Mouse (Mus musculus) ES-Bruce4 (cell line): ENCODE measurements around the gene Fcmr. TPM values are rescaled to one million over a fixed set of nuclear protein-coding genes. Genes with fewer than 3 reads are reported as not detected.

Experiments used
- H3K27ac ChIP-seq: 2 replicates; pipeline ENCODE4 v1.5.1; 2012; ENCODE audit warnings: low read length, inconsistent platforms; ENCODE audit not compliant: insufficient read depth
- H3K27me3 ChIP-seq: 2 replicates; pipeline ENCODE4 v1.6.1; 2012; ENCODE audit warnings: mild to moderate bottlenecking, low read length, inconsistent platforms; ENCODE audit not compliant: control insufficient read depth, poor library complexity, insufficient read depth, severe bottlenecking
- H3K36me3 ChIP-seq: 2 replicates; pipeline ENCODE4 v1.6.1; 2012; ENCODE audit warnings: inconsistent platforms, mild to moderate bottlenecking, low read length, moderate library complexity; ENCODE audit not compliant: control insufficient read depth, poor library complexity, insufficient read depth, severe bottlenecking
- H3K4me1 ChIP-seq: one replicate; pipeline ENCODE4 v1.8.1; 2011; ENCODE audit warnings: low read length; ENCODE audit not compliant: control insufficient read depth, insufficient read depth
- H3K4me3 ChIP-seq: 2 replicates; pipeline ENCODE4 v1.5.1; 2011; ENCODE audit warnings: low read depth, mild to moderate bottlenecking, low read length
- H3K9ac ChIP-seq: 2 replicates; pipeline ENCODE4 v1.6.1; 2012; ENCODE audit warnings: low read depth, mild to moderate bottlenecking, inconsistent platforms; ENCODE audit not compliant: poor library complexity, severe bottlenecking
- H3K9me3 ChIP-seq: replicated peaks from 2 replicates; pipeline ENCODE4 v1.6.1; 2012; ENCODE audit warnings: mild to moderate bottlenecking, low read length, inconsistent platforms; ENCODE audit not compliant: control insufficient read depth, poor library complexity, insufficient read depth, severe bottlenecking
- CTCF ChIP-seq: IDR thresholded peaks from one replicate; pipeline ENCODE4 v1.8.1; 2011; ENCODE audit warnings: low read depth, low read length
- EP300 ChIP-seq: IDR thresholded peaks from 2 replicates; pipeline ENCODE4 v1.6.1; 2011; ENCODE audit warnings: low read depth, low read length; ENCODE audit not compliant: insufficient read depth
- POLR2A ChIP-seq: IDR thresholded peaks from one replicate; pipeline ENCODE4 v1.8.1; 2011; ENCODE audit warnings: low read length; ENCODE audit not compliant: insufficient read depth
- polyA plus RNA-seq: library from polyadenylated mRNA; stranded (reverse); fragments of >200 nt; gene quantifications from 2 replicates; pipeline ENCODE4 v1.2.4, GENCODE M21; 2011; ENCODE audit warnings: low read depth; ENCODE audit not compliant: missing spikeins, insufficient read depth, insufficient read length

The Fcmr gene
- polyA plus RNA-seq, 1 experiment: not detected

DNA sequence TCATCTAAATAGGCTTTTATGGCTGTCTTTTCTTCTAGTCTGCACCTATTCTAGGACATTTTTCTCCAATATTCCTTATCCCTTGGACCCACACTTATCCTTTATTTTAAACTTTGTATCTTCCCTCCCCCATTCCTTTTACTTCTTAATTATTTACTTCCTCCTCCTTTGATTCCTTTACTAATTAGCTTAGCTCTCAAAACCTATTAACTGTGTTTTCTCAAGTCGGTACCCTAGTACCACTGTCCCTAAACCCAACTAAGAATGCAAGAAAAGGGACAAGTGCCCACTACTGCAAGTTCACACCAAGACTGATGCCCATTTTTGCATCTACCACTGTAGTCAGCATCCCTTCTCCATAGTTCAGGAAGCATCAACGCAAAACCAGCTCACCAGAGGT is 9.7 kb upstream of the Fcmr start:
- H3K27me3 ChIP-seq: peaks cover 2% of the 10 kb centered on the region; the same call in 1 of the 2 replicates
- no peaks in the 10 kb centered on the region for H3K4me1 ChIP-seq
- TF ChIP-seq CTCF: no peak
- no peak for TF ChIP-seq POLR2A
- no peak for TF ChIP-seq EP300
- no peak overlapping the region for H3K9ac ChIP-seq
- H3K27ac ChIP-seq: no peak overlapping the region
- H3K9me3 ChIP-seq: no peaks in the 10 kb centered on the region
- no peak overlapping the region for H3K4me3 ChIP-seq
- no peaks in the 10 kb centered on the region for H3K36me3 ChIP-seq

DNA sequence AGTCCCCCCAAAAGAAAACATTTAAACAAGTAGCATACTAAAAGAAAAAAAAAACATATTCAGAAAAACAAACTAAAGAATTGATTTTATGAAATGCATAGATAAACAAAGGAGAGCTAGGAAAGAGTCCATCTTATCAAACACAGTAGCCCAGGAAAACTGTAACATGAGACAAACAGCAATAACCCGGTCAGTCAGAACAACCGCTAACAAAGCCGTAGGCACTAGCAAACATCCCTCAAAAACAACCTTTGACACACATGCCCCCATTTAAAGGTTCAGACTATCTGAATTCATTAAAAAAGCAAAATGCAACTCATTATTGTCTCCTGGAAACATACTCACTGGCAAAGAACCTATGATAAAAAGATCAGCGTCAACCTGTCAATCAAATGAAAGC is 8.0 kb upstream of the Fcmr start:
- no peak overlapping the region for H3K9ac ChIP-seq
- peaks cover 2% of the 10 kb centered on the region; the same call in 1 of the 2 replicates for H3K27me3 ChIP-seq
- no peaks in the 10 kb centered on the region for H3K9me3 ChIP-seq
- H3K4me3 ChIP-seq: no peak overlapping the region
- H3K27ac ChIP-seq: no peak overlapping the region
- no peaks in the 10 kb centered on the region for H3K4me1 ChIP-seq
- H3K36me3 ChIP-seq: no peaks in the 10 kb centered on the region
- no peak for TF ChIP-seq POLR2A

DNA sequence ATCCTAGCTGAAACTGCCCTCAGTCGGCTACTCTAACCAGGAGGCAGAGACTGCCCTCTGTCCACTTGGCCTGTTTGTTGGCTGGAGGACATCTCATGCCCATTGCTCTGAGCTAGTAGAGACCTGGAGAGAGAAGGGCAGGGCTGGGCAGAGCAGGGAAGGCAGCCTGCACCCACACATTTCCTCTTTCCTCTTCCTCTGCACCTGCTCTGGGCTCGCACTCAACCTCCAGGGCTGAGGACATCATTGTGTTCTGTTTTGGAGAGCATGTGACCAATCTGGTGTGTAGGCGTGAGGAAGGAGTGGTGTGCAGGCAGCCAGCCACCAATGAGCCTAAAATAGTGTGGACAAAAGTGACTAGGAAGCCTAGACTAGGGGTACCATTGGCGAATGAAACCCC is 1.2 kb upstream of the Fcmr start:
- Histone ChIP-seq H3K4me1 (no peaks in the 10 kb centered on the region), H3K4me3 (no peak overlapping the region)
- TF ChIP-seq POLR2A (no peak), EP300 (no peak), CTCF (no peak)

DNA sequence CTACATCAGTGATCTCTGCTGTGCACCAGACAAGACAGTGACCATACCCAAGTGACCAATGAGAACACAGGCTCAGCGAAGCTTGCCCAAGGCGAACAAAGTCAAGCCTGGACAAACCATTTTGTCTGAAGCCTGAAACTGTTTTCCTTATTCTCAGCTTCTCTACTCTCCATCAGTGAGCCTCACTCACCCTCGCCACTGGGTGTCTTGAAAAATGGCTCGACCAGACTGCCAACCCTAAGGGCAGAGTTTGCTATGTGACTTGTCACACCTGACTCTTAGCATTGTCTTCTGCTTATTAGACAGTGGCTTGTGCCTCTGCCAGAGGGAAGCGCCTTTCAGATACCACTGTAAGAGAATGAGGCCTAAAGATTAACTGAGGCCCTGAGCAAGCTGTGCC is 728 bp upstream of the Fcmr start:
- no peaks in the 10 kb centered on the region for H3K36me3 ChIP-seq
- H3K9me3 ChIP-seq: no peaks in the 10 kb centered on the region
- no peak overlapping the region for H3K27ac ChIP-seq
- TF ChIP-seq CTCF (no peak), EP300 (no peak), POLR2A (no peak)
- H3K27me3 ChIP-seq: no peaks in the 10 kb centered on the region
- H3K4me1 ChIP-seq: no peaks in the 10 kb centered on the region
- H3K4me3 ChIP-seq: no peak overlapping the region
- no peak overlapping the region for H3K9ac ChIP-seq

More for the DNA sequence above, 1.2 kb upstream of the Fcmr start:
- no peak overlapping the region for H3K9ac ChIP-seq
- H3K27ac ChIP-seq: no peak overlapping the region
- no peaks in the 10 kb centered on the region for H3K36me3 ChIP-seq
- H3K27me3 ChIP-seq: no peaks in the 10 kb centered on the region
- no peaks in the 10 kb centered on the region for H3K9me3 ChIP-seq

DNA sequence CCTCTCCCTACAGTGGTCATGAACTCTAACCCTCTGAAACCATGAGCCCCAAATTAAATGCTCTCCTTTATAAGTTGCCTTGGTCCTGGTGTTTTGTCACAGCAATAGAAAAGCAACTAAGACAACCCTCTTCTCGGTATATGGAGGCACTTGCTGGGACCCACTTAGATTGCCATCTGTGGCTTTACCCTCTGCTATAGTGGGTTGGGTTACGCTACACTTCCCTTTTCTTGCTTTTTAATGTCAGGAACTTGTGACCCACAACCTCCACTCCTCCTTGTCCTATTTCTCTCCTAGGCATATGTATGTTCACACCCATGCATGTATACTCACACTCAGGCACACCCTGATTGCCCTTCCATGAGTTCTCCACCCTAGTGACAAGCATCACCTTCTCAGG is 7.4 kb downstream of the Fcmr start:
- no peak overlapping the region for H3K9ac ChIP-seq
- no peaks in the 10 kb centered on the region for H3K36me3 ChIP-seq
- no peak overlapping the region for H3K27ac ChIP-seq
- TF ChIP-seq POLR2A (no peak), CTCF (no peak), EP300 (no peak)
- no peak overlapping the region for H3K4me3 ChIP-seq
- H3K27me3 ChIP-seq: no peaks in the 10 kb centered on the region; the same call in 1 of the 2 replicates
- H3K4me1 ChIP-seq: no peaks in the 10 kb centered on the region
- no peaks in the 10 kb centered on the region for H3K9me3 ChIP-seq

DNA sequence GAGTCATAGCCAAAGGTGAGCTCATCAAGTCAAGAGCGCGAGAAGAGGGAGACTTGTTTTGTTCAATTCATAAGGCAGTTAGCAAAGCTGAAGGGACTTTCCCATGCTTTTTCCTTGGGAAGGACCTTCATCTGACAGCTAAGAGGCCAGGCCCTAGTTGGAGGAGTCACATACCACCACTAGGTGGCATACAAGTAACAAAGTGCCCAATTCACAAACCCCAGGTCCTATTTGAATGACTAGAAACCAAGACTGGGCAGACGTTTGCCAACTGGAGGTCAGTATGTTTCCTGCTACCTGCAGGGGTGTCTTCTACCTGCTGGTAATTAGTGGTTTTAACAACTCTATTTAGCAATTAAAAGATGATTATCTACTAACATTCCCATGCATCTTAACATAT is 9.7 kb downstream of the Fcmr start:
- Histone ChIP-seq H3K27me3 (peaks cover 5% of the 10 kb centered on the region), H3K36me3 (no peaks in the 10 kb centered on the region), H3K27ac (no peak overlapping the region), H3K4me1 (no peaks in the 10 kb centered on the region), H3K9ac (no peak overlapping the region), H3K9me3 (no peaks in the 10 kb centered on the region), H3K4me3 (no peak overlapping the region)
- TF ChIP-seq CTCF: no peak
- no peak for TF ChIP-seq EP300
- TF ChIP-seq POLR2A: no peak

DNA sequence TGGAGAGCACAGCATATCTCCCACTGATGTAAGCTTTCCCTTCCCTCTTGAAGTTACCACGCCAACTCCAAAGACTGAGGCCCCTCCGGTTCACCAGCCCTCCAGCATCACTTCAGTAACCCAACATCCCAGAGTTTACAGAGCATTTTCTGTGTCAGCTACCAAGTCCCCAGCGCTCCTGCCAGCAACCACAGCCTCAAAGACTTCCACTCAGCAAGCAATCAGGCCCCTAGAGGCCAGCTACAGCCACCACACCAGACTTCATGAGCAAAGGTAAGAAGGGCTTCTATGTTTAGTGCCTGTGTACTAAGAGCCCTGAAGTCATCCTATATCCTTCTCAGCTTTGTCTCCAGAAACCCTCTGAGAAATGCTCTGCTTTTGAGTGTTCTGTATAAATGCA is 10.4 kb downstream of the Fcmr start:
- H3K4me1 ChIP-seq: no peaks in the 10 kb centered on the region
- no peak overlapping the region for H3K4me3 ChIP-seq
- H3K27ac ChIP-seq: no peak overlapping the region
- H3K36me3 ChIP-seq: no peaks in the 10 kb centered on the region
- H3K9ac ChIP-seq: no peak overlapping the region
- H3K9me3 ChIP-seq: no peaks in the 10 kb centered on the region
- TF ChIP-seq EP300: no peak
- TF ChIP-seq POLR2A: no peak
- TF ChIP-seq CTCF: no peak
- peaks cover 5% of the 10 kb centered on the region for H3K27me3 ChIP-seq
